11 mouse cellular contexts compared by ENCODE assay signal in genomic region chr12:7778056-7778440, GRCm38 (mm10).
DNase-seq lines count a peak whose midpoint lies in the region; ATAC-seq and TF ChIP-seq lines count a peak whose summit lies in the region.
"Had no signal": no experiment of that assay in that cellular context is flagged by ENCODE, and none has a peak within 500 bp of the region (broad histone marks: within the 10 kb centered on the region; RNA-seq: fewer than 3 reads in every experiment).

No protein-coding gene starts in this region.

- H3K4me2 ChIP-seq in midbrain, embryonic 13.5 days (replicated peaks), result no peak overlapping the region
- no peak overlapping the region for H3K4me2 ChIP-seq in embryonic facial prominence, embryonic 11.5 days (ENCODE audit: low read depth, low read length)
- H3K4me2 ChIP-seq: heart, embryonic 15.5 days; limb, embryonic 13.5 days had no signal

- ATAC-seq in midbrain, embryonic 13.5 days, result no peak
- ATAC-seq in embryonic facial prominence, embryonic 11.5 days (replicated peaks; ENCODE audit: insufficient number of reproducible peaks, low FRiP score, low TSS enrichment, low read depth), result no peak
- ATAC-seq in megakaryocyte-erythroid progenitor cell, adult 5-6 weeks (replicated peaks; ENCODE audit: low FRiP score, low TSS enrichment, poor library complexity, severe bottlenecking), result no peak
- ATAC-seq: CD4-positive, CD25-positive, alpha-beta regulatory T cell, adult 4 months had no signal

- H3K9ac ChIP-seq in midbrain, embryonic 13.5 days (replicated peaks), result no peak overlapping the region
- H3K9ac ChIP-seq in embryonic facial prominence, embryonic 11.5 days (replicated peaks; ENCODE audit: low read length), result no peak overlapping the region
- H3K9ac ChIP-seq: heart, embryonic 15.5 days; limb, embryonic 13.5 days had no signal

- H3K4me1 ChIP-seq in cerebellum, adult 2 months (ENCODE audit: control insufficient read depth, insufficient read depth, low read length), result no peaks in the 10 kb centered on the region
- peaks cover 13% of the 10 kb centered on the region for H3K4me1 ChIP-seq in midbrain, embryonic 10.5 days
- peaks cover 13% of the 10 kb centered on the region for H3K4me1 ChIP-seq in midbrain, embryonic 13.5 days (replicated peaks)
- H3K4me1 ChIP-seq in embryonic facial prominence, embryonic 11.5 days (ENCODE audit: control insufficient read depth, insufficient read depth, low read length), result no peaks in the 10 kb centered on the region
- H3K4me1 ChIP-seq: limb, embryonic 13.5 days had no signal

- 44% methylated on average over 6 of the region's 6 CpGs for WGBS in cerebellum, adult 2 months
- WGBS in midbrain, embryonic 10.5 days, result 57% methylated on average over 6 of the region's 6 CpGs
- WGBS in midbrain, embryonic 13.5 days, result 58% methylated on average over 6 of the region's 6 CpGs
- 49% methylated on average over 6 of the region's 6 CpGs for WGBS in embryonic facial prominence, embryonic 11.5 days

- no peaks in the 10 kb centered on the region for H3K9me3 ChIP-seq in midbrain, embryonic 10.5 days (replicated peaks)
- H3K9me3 ChIP-seq in midbrain, embryonic 13.5 days, result no peaks in the 10 kb centered on the region
- no peaks in the 10 kb centered on the region for H3K9me3 ChIP-seq in embryonic facial prominence, embryonic 11.5 days (replicated peaks; ENCODE audit: control insufficient read depth, low read length)
- H3K9me3 ChIP-seq: heart, embryonic 15.5 days; limb, embryonic 13.5 days had no signal

- H3K27me3 ChIP-seq in cerebellum, adult 2 months (ENCODE audit: control insufficient read depth, insufficient read depth, low read length), result no peaks in the 10 kb centered on the region
- no peaks in the 10 kb centered on the region for H3K27me3 ChIP-seq in midbrain, embryonic 10.5 days (ENCODE audit: low read depth, poor library complexity, severe bottlenecking)
- H3K27me3 ChIP-seq in midbrain, embryonic 13.5 days, result no peaks in the 10 kb centered on the region
- no peaks in the 10 kb centered on the region for H3K27me3 ChIP-seq in embryonic facial prominence, embryonic 11.5 days (ENCODE audit: control insufficient read depth, insufficient read depth, low read length)
- H3K27me3 ChIP-seq: heart, embryonic 15.5 days; limb, embryonic 13.5 days had no signal

- H3K36me3 ChIP-seq in midbrain, embryonic 10.5 days, result no peaks in the 10 kb centered on the region
- no peaks in the 10 kb centered on the region for H3K36me3 ChIP-seq in midbrain, embryonic 13.5 days
- no peaks in the 10 kb centered on the region for H3K36me3 ChIP-seq in embryonic facial prominence, embryonic 11.5 days (replicated peaks; ENCODE audit: control insufficient read depth, insufficient read depth, low read depth, low read length)
- H3K36me3 ChIP-seq: heart, embryonic 15.5 days; limb, embryonic 13.5 days had no signal

- DNase-seq in cerebellum, postnatal 10 days, result peak; percentile 51 to 54
- DNase-seq in cerebellum, adult 2 months, result no peak
- DNase-seq in midbrain, embryonic 10.5 days (ENCODE audit: low spot score), result no peak
- peak; percentile 30 for DNase-seq in embryonic facial prominence, embryonic 11.5 days (ENCODE audit: low spot score)
- DNase-seq in lung, postnatal 25 days (ENCODE audit: low spot score), result peak; percentile 1
- DNase-seq in spleen, postnatal 36 days (ENCODE audit: low spot score in 2 of 2), result no peak

- no peak overlapping the region for H3K27ac ChIP-seq in cerebellum, adult 2 months (ENCODE audit: insufficient read depth, low read length)
- H3K27ac ChIP-seq in midbrain, embryonic 10.5 days (replicated peaks), result peak overlapping the region; percentile 55
- H3K27ac ChIP-seq in midbrain, embryonic 13.5 days, result no peak overlapping the region
- no peak overlapping the region for H3K27ac ChIP-seq in embryonic facial prominence, embryonic 11.5 days (replicated peaks; ENCODE audit: low read depth, low read length)
- H3K27ac ChIP-seq: heart, embryonic 15.5 days; limb, embryonic 13.5 days had no signal

- TF ChIP-seq CTCF in cerebellum, adult 2 months (IDR thresholded peaks at IDR 0.05; ENCODE audit: borderline replicate concordance, insufficient read depth, low read depth, low read length), result no peak

- no peak for TF ChIP-seq POLR2A in cerebellum, adult 2 months (IDR thresholded peaks at IDR 0.05; ENCODE audit: borderline replicate concordance, insufficient read depth, low read length)

- H3K4me3 ChIP-seq in cerebellum, adult 2 months (replicated peaks; ENCODE audit: insufficient read depth, low read depth, low read length), result no peak overlapping the region
- no peak overlapping the region for H3K4me3 ChIP-seq in midbrain, embryonic 10.5 days
- H3K4me3 ChIP-seq in midbrain, embryonic 13.5 days (replicated peaks), result no peak overlapping the region
- no peak overlapping the region for H3K4me3 ChIP-seq in embryonic facial prominence, embryonic 11.5 days (ENCODE audit: low read depth, low read length)
- H3K4me3 ChIP-seq: heart, embryonic 15.5 days; limb, embryonic 13.5 days had no signal

Comparison
In these comparisons a context has a peak if more than half of its experiments do, and no peak if none do; other contexts are left out.
1. DNase-seq: peak in cerebellum, postnatal 10 days (2 of 2), embryonic facial prominence, embryonic 11.5 days (single experiment) and lung, postnatal 25 days (single experiment); none in cerebellum, adult 2 months (0 of 2), midbrain, embryonic 10.5 days (single experiment) and spleen, postnatal 36 days (0 of 2).